Comparison of ENCODE assay signal across 11 mouse cellular contexts in genomic region chrX:152235758-152236157, GRCm38 (mm10). TPM values are rescaled to one million over a fixed set of nuclear protein-coding genes. Genes with fewer than 3 reads are reported as not detected.
DNase-seq lines count a peak whose midpoint lies in the region; ATAC-seq and TF ChIP-seq lines count a peak whose summit lies in the region.
"Had no signal": no experiment of that assay in that cellular context is flagged by ENCODE, and none has a peak within 500 bp of the region (broad histone marks: within the 10 kb centered on the region; RNA-seq: fewer than 3 reads in every experiment).

No protein-coding gene starts in this region.

- ATAC-seq in forebrain, embryonic 12.5 days (ENCODE audit: low FRiP score), result no peak
- ATAC-seq in hindbrain, embryonic 14.5 days (ENCODE audit: low FRiP score), result no peak
- no peak for ATAC-seq in midbrain, embryonic 16.5 days

- H3K4me1 ChIP-seq in forebrain, embryonic 10.5 days, result peaks cover 17% of the 10 kb centered on the region
- H3K4me1 ChIP-seq in forebrain, embryonic 12.5 days, result peaks cover 18% of the 10 kb centered on the region
- peaks cover 15% of the 10 kb centered on the region for H3K4me1 ChIP-seq in hindbrain, embryonic 14.5 days (replicated peaks; ENCODE audit: control insufficient read depth, insufficient read depth, low read length)
- H3K4me1 ChIP-seq in midbrain, embryonic 16.5 days (ENCODE audit: control insufficient read depth, insufficient read depth, low read length), result peaks cover 23% of the 10 kb centered on the region

- peaks cover 45% of the 10 kb centered on the region for H3K36me3 ChIP-seq in forebrain, embryonic 10.5 days (replicated peaks)
- peaks cover 26% of the 10 kb centered on the region for H3K36me3 ChIP-seq in forebrain, embryonic 12.5 days (replicated peaks)
- H3K36me3 ChIP-seq in hindbrain, embryonic 14.5 days (replicated peaks; ENCODE audit: control insufficient read depth, insufficient read depth), result peaks cover 40% of the 10 kb centered on the region
- H3K36me3 ChIP-seq in midbrain, embryonic 16.5 days (ENCODE audit: control insufficient read depth, insufficient read depth, low read length), result peaks cover 8% of the 10 kb centered on the region; the same call in 1 of the 2 replicates

- no peak overlapping the region for H3K4me2 ChIP-seq in forebrain, embryonic 12.5 days
- H3K4me2 ChIP-seq in hindbrain, embryonic 14.5 days (replicated peaks), result peak overlapping the region; percentile 90; the same call in 1 of the 2 replicates
- peak overlapping the region; percentile 83; the same call in 1 of the 2 replicates for H3K4me2 ChIP-seq in midbrain, embryonic 16.5 days (ENCODE audit: low read length)

- TF ChIP-seq CTCF in left cerebral cortex, adult 2 months (IDR thresholded peaks at IDR 0.05), result no peak

- H3K27ac ChIP-seq in forebrain, embryonic 10.5 days, result no peak overlapping the region
- H3K27ac ChIP-seq in forebrain, embryonic 12.5 days, result no peak overlapping the region
- no peak overlapping the region for H3K27ac ChIP-seq in left cerebral cortex, adult 2 months
- H3K27ac ChIP-seq in hindbrain, embryonic 14.5 days, result no peak overlapping the region
- H3K27ac ChIP-seq in midbrain, embryonic 16.5 days (ENCODE audit: low read length), result no peak overlapping the region

- DNase-seq in forebrain, embryonic 10.5 days (ENCODE audit: extremely low spot score, low spot score), result no peak
- DNase-seq in left cerebral cortex, adult 2 months (ENCODE audit: extremely low spot score in 1 of 2, low spot score in 2 of 2), result no peak
- no peak for DNase-seq in left cerebral cortex, postnatal 10 days (ENCODE audit: extremely low spot score in 1 of 2, low spot score in 2 of 2)
- DNase-seq in hindbrain, embryonic 14.5 days (ENCODE audit: low spot score), result no peak
- DNase-seq in urinary bladder, postnatal 4 days (ENCODE audit: low spot score in 2 of 2), result no peak
- DNase-seq in cerebellum, adult 9-10 months, result no peak
- DNase-seq: adrenal gland, postnatal 10 days; cerebellum, adult 18-20 months; kidney, adult 8-10 months had no signal

- peaks cover under 1% of the 10 kb centered on the region for H3K27me3 ChIP-seq in forebrain, embryonic 10.5 days (ENCODE audit: poor library complexity, severe bottlenecking)
- no peaks in the 10 kb centered on the region for H3K27me3 ChIP-seq in forebrain, embryonic 12.5 days
- no peaks in the 10 kb centered on the region for H3K27me3 ChIP-seq in hindbrain, embryonic 14.5 days (ENCODE audit: control insufficient read depth, insufficient read depth, low read length)
- H3K27me3 ChIP-seq in midbrain, embryonic 16.5 days (ENCODE audit: control insufficient read depth, insufficient read depth, low read depth, low read length), result no peaks in the 10 kb centered on the region

- WGBS in forebrain, embryonic 10.5 days, result 88% methylated on average over 2 of the region's 2 CpGs
- WGBS in forebrain, embryonic 12.5 days, result 92% methylated on average over 2 of the region's 2 CpGs
- WGBS in hindbrain, embryonic 14.5 days, result 88% methylated on average over 2 of the region's 2 CpGs
- WGBS in midbrain, embryonic 16.5 days, result 88% methylated on average over 2 of the region's 2 CpGs

- no peak overlapping the region for H3K9ac ChIP-seq in forebrain, embryonic 12.5 days
- H3K9ac ChIP-seq in hindbrain, embryonic 14.5 days, result no peak overlapping the region
- H3K9ac ChIP-seq in midbrain, embryonic 16.5 days (ENCODE audit: low read depth, low read length), result no peak overlapping the region

- H3K9me3 ChIP-seq in forebrain, embryonic 10.5 days, result no peaks in the 10 kb centered on the region
- H3K9me3 ChIP-seq in forebrain, embryonic 12.5 days, result no peaks in the 10 kb centered on the region
- no peaks in the 10 kb centered on the region for H3K9me3 ChIP-seq in hindbrain, embryonic 14.5 days (ENCODE audit: control insufficient read depth, low read length)
- no peaks in the 10 kb centered on the region for H3K9me3 ChIP-seq in midbrain, embryonic 16.5 days (replicated peaks; ENCODE audit: control insufficient read depth, low read length, poor library complexity, severe bottlenecking)

- intact Hi-C loops in left cerebral cortex, adult 2 months (cut with DNase I), result no loop called here
- intact Hi-C loops in left cerebral cortex, postnatal 10 days (cut with DNase I), result no loop called here

- H3K4me3 ChIP-seq in forebrain, embryonic 10.5 days, result 0 out of 2 replicates have a peak overlapping the region, but pooled peaks have one; percentile 86
- H3K4me3 ChIP-seq in forebrain, embryonic 12.5 days (replicated peaks), result no peak overlapping the region
- H3K4me3 ChIP-seq in left cerebral cortex, adult 2 months, result peak overlapping the region; percentile 96; the same call in 1 of the 2 replicates
- no peak overlapping the region for H3K4me3 ChIP-seq in hindbrain, embryonic 14.5 days (replicated peaks; ENCODE audit: low read length)
- H3K4me3 ChIP-seq in midbrain, embryonic 16.5 days (ENCODE audit: low read depth, low read length), result no peak overlapping the region

RNA-seq across cellular contexts. Expression of gene Kdm5c, which starts 2.9 kb away (rescaled TPM):
- 66.7 and 69.3 TPM in 2 replicates for polyA plus RNA-seq in forebrain, embryonic 10.5 days (2016; fragmentation: Nextera tagmentation; extraction: Ambion mirVana)
- 56.4 and 62.4 TPM in 2 replicates for polyA plus RNA-seq in forebrain, embryonic 12.5 days (2016; fragmentation: Nextera tagmentation; extraction: Ambion mirVana)
- 10 to 100 TPM; 52.9 to 64.1 TPM for total RNA-seq in left cerebral cortex, adult 2 months (2021)
- total RNA-seq in left cerebral cortex, postnatal 10 days (2021), result 10 to 100 TPM; 55.0 to 70.7 TPM
- 24.6 and 25.1 TPM in 2 replicates for polyA plus RNA-seq in hindbrain, embryonic 14.5 days (2014; fragmentation: Nextera tagmentation; extraction: Ambion mirVana)
- 33.4 and 36.6 TPM in 2 replicates for polyA plus RNA-seq in midbrain, embryonic 16.5 days (2015; fragmentation: Nextera tagmentation; extraction: Ambion mirVana)

Comparison
In these comparisons a context has a peak if more than half of its experiments do, and no peak if none do; other contexts are left out.
1. H3K4me3 ChIP-seq: peak in forebrain, embryonic 10.5 days (single experiment) and left cerebral cortex, adult 2 months (single experiment); none in forebrain, embryonic 12.5 days (single experiment), hindbrain, embryonic 14.5 days (single experiment) and midbrain, embryonic 16.5 days (single experiment).